Mouse (Mus musculus) thymus, adult 2 months (tissue): ENCODE measurements around the gene Zfp592.

ENCODE experiments used
- CTCF ChIP-seq: fragments of 200-500 bp; IDR thresholded peaks from 2 replicates; pipeline ENCODE4 v1.5.1; 2012; ENCODE audit warnings: mild to moderate bottlenecking, control low read depth, low read length, moderate library complexity, borderline replicate concordance; ENCODE audit not compliant: control insufficient read depth, poor library complexity, insufficient read depth; ENCODE audit errors: extremely low read depth
- POLR2A ChIP-seq: fragments of 200-500 bp; IDR thresholded peaks from 2 replicates; pipeline ENCODE4 v1.6.1; 2012; ENCODE audit warnings: mild to moderate bottlenecking, low read length, control low read depth, moderate library complexity; ENCODE audit not compliant: control insufficient read depth, poor library complexity, insufficient read depth; ENCODE audit errors: extremely low read depth

DNA sequence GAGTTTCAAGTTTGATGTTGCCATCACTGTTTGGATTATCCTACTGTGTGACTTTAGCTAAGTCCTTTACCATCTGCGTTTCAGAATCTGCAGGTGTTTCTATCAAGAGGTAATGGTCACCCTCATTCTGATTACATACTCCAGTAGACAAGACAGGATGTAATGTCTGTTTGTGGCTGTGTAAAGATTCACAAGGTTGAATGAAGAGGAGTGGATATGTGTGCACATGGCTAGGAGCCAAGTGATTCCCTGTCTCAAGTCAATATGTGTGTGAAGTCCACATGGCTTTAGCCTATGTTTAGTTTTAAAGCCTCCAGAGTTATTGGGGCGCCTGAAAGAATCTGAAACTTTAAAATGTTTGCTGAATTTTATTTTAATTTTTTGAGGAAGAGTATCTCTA is 6.1 kb downstream of the Zfp592 start:
- TF ChIP-seq POLR2A (no peak), CTCF (no peak)
